Mouse (Mus musculus): ENCODE measurements at regions not wholly inside any gene's neighbourhood (a gene's known extent, or its start where the extent isn't known, plus 50 kb on each side); places are given as distances from the start of the nearest gene placed in this dataset.

DNA sequence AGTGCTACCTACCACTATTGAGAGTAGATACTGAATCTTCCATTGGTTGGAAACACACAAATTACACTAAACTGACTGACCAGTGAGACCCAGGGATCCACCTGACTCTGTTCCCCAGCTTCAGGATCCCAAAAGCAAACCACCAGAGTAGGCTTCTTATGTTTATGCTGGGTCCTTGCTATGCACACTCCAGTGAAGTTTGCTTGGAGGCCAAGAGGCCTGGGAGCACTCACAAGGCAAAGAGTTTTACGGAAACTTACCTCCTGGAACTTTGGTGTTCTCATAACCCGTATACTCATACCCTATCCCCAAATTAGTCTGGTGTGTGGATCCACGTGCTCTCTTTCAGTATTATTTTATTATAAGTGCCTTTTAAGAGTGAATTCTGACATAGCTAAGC, 1062.1 kb upstream of the 1700008P02Rik start:
- no peak for TF ChIP-seq MAFK (IDR thresholded peaks at IDR 0.05; ENCODE audit: insufficient replicate concordance, low read length)
- TF ChIP-seq CTCF (conservative IDR thresholded peaks at IDR 0.05 in 1 of 2, IDR thresholded peaks at IDR 0.05 in 1 of 2; ENCODE audit: low read depth in 2 of 2, low read length in 2 of 2): no peak
- no peak for TF ChIP-seq TCF12 (IDR thresholded peaks at IDR 0.05; ENCODE audit: low read depth, low read length)
- no peak for TF ChIP-seq HCFC1 (IDR thresholded peaks at IDR 0.05; ENCODE audit: low read depth, low read length)
- no peak for TF ChIP-seq EP300 (IDR thresholded peaks at IDR 0.05; ENCODE audit: low read length)
- TF ChIP-seq KAT2A (IDR thresholded peaks at IDR 0.05; ENCODE audit: insufficient replicate concordance, low read length): no peak
- TF ChIP-seq E2F4 (IDR thresholded peaks at IDR 0.05; ENCODE audit: insufficient replicate concordance, low read depth, low read length): no peak
- no peak for TF ChIP-seq POLR2A (IDR thresholded peaks at IDR 0.05; ENCODE audit: low read depth, low read length)
- no peak for TF ChIP-seq MEF2A (IDR thresholded peaks at IDR 0.05; ENCODE audit: borderline replicate concordance, low read depth, low read length)
- TF ChIP-seq CHD1 (IDR thresholded peaks at IDR 0.05; ENCODE audit: low read depth, low read length): no peak
- no peak for TF ChIP-seq MAX (IDR thresholded peaks at IDR 0.05; ENCODE audit: low read length)
- TF ChIP-seq BHLHE40 (IDR thresholded peaks at IDR 0.05; ENCODE audit: low read depth, low read length): no peak
- TF ChIP-seq CHD2 (IDR thresholded peaks at IDR 0.05; ENCODE audit: low read length): no peak

Data from CH12.LX (cell line).